Mouse (Mus musculus) cerebellum, adult 11-12 months (tissue): Measurements from ENCODE around the gene C2cd2l.
A peak's percentile ranks its signal among the peaks of the same experiment; 100 is the strongest.
"Not testable (repeated sequence)": the region's sequence is repeated elsewhere in the genome, so short reads cannot be mapped to it uniquely, and the experiment has no call there.

Experiments used
- DNase-seq: peaks from one replicate; pipeline ENCODE4 v3.0.0; 2022

C2cd2l gene

DNA sequence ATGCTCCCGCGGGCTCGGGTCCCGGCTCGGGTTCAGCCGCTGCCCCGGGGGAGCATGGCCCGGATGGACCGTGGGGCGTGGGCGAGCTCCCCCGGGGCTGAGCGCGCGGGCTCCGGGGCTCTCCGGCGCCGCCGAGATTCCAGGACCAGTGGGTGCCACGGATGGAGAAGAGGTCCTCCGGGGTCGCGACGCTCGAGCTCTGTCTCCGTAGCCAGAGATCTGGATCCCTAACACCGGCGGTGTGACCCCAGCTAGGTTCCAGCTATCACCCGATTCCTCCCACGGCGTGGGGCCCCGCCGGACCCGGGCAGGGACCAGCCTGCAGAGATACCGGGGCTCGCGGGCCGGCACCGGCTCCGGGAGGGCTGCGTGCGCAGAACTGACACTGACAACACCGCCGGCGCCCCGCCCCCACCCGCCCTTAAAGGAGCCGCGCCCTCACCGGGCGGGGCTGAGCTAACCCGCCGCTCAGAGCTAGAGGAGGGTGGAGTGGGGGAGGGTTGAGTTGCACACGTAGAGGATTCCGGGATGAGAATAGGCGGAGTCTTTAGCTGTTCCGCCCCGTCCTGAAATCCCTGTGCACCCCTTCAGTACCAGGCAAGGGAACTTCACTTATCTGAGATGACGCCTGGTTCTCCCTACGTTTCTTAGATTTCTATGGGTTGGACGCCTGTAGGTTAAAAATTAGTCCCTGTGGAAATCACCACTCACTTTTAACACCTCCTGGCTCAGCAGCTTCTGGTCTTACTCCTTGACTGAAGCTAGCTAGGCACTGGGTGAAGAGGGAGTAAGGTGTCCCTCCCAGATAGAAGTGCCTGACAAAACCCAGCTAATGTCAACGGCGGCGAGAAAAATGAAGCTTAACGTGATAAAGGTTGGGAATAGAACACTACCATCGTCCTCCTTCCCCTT lies at the start of gene C2cd2l:
TSS of gene C2cd2l (minus strand) at position 399 of the 912 bp plus-strand sequence.
- DNase-seq: peak; percentile 94

DNA sequence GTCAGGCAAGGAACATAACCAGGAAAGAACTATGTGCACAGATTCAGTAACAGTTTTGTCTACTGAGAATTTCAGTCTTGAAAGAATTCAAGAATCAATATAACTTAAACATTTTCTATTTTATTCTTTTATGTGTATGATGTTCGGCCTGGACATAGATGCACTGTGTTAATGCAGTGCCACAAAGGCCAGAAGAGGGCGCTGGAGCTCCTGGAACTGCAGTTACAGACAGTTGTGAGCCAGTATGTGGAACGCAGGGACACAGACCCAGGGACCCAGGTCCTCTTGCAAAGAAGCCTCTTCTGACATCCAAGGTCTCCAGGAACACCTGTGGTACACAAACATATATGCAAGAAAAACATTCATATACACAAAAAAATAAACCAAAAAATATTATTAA lies 44.4 kb upstream of the C2cd2l start:
- DNase-seq: no peak

DNA sequence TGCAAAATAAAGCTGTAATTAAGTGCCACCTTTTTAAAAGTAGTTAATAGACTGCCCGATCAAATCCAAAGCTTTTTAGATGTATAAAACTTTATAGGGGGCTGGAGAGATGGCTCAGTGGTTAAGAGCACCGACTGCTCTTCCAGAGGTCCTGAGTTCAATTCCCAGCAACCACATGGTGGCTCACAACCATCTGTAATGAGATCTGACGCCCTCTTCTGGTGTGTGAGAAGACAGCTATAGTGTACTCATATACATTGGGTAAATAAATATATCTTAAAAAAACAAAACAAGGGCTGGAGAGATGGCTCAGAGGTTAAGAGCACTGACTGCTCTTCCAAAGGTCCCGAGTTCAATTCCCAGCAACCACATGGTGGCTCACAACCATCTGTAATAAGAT lies 41.8 kb upstream of the C2cd2l start:
- not testable (repeated sequence) for DNase-seq

GRCm38 (mm10) chr9:44361190-44361917 lies 41.3 kb upstream of the C2cd2l start, which contains the start of gene Vps11:
TSS of gene Vps11 (minus strand) at chr9:44361670.
- DNase-seq: peak; percentile 93

DNA sequence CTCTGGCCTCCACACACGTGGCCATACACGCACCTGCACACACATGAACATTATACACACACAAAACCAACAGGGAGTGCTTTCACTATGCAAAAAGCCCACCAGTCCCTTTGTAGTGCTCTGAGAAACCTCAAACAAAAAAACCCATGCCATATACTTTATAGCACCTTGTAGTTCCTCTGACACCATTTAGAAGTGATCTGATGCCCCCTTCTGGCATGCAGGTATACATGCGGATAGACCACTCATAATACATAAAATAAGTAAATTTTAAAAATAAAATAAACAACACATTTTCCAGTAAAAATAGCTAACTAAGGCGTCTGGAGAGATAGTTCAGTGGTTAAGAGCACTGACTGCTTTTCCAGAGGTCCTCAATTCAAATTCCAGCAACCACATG lies 37.1 kb upstream of the C2cd2l start:
- DNase-seq: no peak

DNA sequence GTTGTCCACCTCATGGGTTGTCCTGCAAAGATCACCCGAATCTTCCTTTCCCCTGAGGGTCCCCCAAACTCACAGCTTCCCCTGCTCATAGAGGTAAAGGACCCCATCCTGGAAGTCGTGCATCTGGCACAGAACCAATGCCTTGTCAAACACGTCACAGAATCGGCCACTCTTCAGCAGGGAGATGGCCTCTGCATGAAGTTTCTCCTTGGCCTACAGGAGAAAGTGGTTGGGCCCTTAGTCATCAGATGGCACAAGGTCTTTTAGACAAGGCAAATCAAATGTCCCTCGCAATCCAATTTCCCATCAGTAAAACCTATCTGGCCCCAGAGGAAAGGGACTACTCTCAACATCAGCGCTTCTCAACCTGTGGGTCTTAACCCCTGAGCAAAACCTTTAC lies 33.1 kb upstream of the C2cd2l start:
- DNase-seq: no peak

GRCm38 (mm10) chr9:44352337-44352736 lies 32.3 kb upstream of the C2cd2l start:
- no peak for DNase-seq

GRCm38 (mm10) chr9:44351396-44351795 lies 31.3 kb upstream of the C2cd2l start:
- DNase-seq: no peak

DNA sequence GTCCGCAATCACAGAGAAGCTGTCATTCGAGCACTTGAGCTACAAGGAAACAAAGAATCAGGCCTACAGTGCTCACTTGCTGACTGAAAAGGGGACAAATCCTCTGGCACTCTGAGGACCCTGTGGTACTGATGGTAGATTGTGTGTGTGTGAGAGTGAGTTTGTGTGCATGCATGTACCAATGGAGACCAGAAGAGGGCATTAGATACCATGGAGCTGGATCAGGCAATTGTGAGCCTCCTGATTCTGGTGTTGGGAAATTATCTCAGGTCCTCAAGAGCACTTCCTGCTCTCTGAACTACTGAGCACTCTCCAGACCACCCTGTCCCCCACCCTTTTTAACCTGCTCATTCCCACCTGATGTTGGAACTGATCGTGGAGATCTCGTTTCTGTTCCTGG lies 28.5 kb upstream of the C2cd2l start:
- no peak for DNase-seq

- no peak for DNase-seq
Observed at GRCm38 (mm10) chr9:44347621-44348020, 27.5 kb upstream of the C2cd2l start.

DNA sequence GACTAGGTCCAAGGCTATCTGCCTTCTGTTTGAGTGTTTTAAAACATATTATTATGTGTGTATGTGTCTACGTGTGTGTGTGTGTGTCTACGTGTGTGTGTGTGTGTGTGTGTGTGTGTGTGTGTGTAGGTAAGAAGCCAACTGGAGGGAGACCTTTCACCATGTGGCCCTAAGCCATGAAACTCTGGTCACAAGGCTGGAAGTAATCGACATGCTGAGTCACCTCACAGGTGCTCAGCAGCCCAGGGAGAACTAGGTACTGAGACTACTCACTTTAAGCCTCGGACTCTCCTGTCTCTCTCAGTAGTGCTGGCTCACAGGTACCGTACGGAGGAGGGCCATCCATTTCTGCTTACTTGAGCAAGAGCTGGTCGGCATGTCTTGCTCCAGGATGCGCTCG lies 27.1 kb upstream of the C2cd2l start:
- DNase-seq: no peak

DNA sequence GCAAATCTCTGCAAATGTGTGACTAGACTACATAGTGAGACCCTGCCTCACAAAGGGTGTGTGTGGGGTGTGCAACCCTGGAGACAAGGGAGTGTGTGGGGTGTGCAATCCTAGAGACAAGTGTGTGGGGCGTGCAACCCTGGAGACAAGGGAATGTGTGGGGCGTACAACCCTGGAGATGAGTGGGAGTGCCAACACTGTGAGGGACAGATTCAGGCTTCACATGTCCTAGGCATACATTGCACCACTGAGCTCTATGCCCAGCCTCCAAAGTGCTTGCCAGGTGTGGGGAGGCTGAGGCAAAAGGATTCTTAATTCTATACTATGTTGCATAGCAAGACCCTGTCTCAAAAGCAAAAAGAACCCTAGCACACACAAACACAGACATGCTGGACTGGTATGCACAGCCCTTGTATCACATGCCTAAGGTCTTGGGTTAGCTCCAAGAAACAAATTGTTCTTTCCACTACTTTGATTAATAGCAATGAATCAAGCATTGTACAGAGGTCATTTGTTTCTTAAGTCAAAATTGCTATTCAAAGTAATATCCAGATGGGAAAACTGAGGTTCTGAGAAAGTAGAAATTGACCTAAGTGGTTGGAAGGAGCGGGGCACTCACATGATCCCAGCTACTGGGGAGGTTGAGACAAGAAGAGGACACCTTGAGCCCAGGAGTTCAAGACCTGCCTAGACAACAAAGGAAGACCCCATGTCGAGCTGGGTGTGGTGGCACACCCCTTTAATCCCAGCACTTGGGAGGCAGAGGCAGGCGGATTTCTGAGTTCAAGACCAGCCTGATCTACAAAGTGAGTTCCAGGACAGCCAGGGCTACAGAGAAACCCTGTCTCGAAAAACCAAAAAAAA lies 25.7 kb upstream of the C2cd2l start:
- no peak for DNase-seq

GRCm38 (mm10) chr9:44343781-44344421 lies 23.8 kb upstream of the C2cd2l start, which contains the start of gene Hmbs:
TSS of gene Hmbs (minus strand) at chr9:44344228.
- DNase-seq: peak; percentile 85

- DNase-seq: no peak
Observed at GRCm38 (mm10) chr9:44343290-44343689, 23.2 kb upstream of the C2cd2l start.

GRCm38 (mm10) chr9:44342605-44343004 lies 22.5 kb upstream of the C2cd2l start:
- no peak for DNase-seq

GRCm38 (mm10) chr9:44342173-44342572 lies 22.1 kb upstream of the C2cd2l start:
- DNase-seq: no peak

DNA sequence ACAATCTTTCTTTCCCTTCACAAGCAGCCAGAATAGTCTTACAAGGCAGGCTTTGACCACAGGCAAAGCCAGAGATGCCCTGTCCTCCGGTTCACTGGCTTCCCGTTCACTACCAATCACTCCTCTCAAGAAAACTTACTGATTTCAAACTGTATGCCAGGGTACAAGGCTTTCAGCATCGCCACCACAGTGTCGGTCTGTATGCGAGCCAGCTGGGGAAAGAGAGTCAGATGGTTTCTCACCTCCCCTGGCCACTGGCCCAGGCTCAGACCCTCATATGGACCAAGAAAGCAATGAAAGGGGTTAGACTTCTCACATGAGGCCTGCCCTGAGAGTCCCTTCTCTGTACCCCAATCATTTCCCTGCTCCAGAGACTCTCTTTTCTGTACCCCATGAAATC lies 21.4 kb upstream of the C2cd2l start:
- DNase-seq: no peak

DNA sequence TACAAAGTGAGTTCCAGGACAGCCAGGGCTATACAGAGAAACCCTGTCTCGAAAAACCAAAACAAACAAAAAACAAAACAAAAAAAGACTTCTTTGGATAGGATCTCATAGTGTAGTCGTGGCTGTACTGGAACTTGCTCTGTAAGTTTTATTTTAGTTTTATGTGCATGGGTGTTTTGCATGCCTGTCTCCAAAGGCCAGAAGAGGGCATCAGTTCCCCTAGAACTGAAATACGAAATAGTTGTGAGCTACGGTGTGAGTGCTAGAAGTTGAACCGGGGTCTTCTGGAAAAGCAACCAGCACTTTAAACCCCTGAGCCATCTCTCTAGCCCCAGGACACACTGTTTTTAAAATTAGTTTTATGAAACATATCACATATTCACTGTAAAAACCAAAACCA lies 18.5 kb upstream of the C2cd2l start:
- no peak for DNase-seq

DNA sequence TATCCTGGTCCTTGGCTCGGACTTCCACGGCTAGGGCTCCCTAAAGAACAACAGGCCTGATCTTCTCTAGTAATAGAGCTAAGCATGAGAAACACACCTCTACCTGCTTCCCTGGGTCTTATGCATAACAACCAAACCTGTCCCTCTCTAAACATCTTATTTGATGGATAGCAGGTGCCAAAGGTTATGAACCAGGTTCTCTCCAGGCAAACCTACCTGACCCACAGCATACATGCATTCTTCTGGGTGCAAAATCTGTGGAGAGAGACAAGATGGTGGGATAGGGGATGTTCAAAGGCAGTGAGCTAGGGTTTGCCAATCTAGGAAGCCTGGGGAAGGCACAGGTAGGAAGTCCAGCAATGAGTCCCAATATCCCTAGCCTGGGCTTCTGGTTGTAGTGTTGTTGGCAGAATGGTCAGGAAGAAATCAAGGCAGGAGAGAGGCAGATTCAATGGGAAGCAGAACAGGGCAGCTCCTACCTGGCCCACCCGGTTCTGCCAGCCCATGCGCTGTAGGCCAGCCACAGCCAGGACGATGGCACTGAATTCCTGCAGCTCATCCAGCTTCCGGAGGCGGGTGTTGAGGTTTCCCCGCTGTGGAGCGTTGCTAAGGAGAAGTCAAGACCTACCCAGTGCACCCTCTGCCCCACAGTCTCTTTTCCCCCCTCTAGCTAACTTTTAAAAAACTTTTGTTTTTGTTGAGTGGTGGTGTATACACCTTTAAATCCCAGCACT lies 17.5 kb upstream of the C2cd2l start:
- DNase-seq: no peak

- DNase-seq: no peak
Observed at GRCm38 (mm10) chr9:44336964-44337363, 16.9 kb upstream of the C2cd2l start.

DNA sequence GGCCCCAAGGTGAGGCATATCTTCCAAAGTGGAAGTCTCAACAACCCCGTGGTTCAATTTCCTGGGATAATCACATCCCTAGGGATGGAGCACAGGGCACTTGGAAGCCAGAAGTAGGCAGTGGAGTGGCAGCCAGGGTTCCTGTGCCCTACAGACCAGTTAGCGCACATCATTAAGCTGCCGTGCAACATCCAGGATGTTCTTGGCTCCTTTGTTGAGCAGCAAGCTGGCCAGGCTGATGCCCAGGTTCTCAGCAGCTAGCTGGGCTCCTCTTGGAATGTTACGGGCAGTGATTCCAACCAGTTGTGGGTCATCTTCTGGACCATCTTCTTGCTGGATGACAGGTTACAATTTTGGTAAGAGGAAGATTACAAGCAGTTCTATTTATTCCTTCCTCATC lies 16.4 kb upstream of the C2cd2l start:
- not testable (repeated sequence) for DNase-seq

DNA sequence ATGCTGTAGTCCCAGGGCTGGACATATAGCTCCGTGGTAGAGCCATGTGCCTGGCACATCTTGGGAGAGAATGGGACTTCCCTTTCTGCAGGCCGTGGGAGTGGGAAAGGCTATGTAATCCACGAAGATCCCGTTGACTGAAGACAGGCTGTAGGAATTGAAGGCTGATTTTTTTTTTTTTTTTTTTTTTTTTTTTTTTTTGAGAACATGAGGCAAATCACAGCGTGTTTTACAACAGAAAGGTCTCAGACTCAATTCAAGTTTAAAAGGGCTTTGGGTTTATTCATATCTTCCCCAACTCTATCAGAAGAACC lies 16.0 kb upstream of the C2cd2l start:
- no peak for DNase-seq
